Mouse (Mus musculus): ENCODE measurements around the gene Cyp3a11. TPM values are rescaled to one million over a fixed set of nuclear protein-coding genes. Genes with fewer than 3 reads are reported as not detected.
"Not testable (repeated sequence)": the region's sequence is repeated elsewhere in the genome, so short reads cannot be mapped to it uniquely, and the experiment has no call there.

The Cyp3a11 gene
- not detected in 2 replicates for polyA plus RNA-seq (2014; fragmentation: Nextera tagmentation; extraction: Ambion mirVana)

- H3K27ac ChIP-seq (replicated peaks in 1 of 2; ENCODE audit: control insufficient read depth in 1 of 2, insufficient read depth in 1 of 2, low read depth in 2 of 2, low read length in 2 of 2), result no peak within 1 kb of the TSS
- no peaks in the 10 kb centered on the region for H3K4me1 ChIP-seq (ENCODE audit: control insufficient read depth in 2 of 2, insufficient read depth in 2 of 2, low read length in 2 of 2)
- H3K27me3 ChIP-seq (ENCODE audit: control insufficient read depth, insufficient read depth, low read length), result no peaks in the 10 kb centered on the region
- no peak for ATAC-seq (ENCODE audit: insufficient number of reproducible peaks, insufficient read depth, low FRiP score, low read depth)
- no peak within 1 kb of the TSS for H3K4me2 ChIP-seq (ENCODE audit: low read length)
- peaks cover 33% of the 10 kb centered on the region for H3K9me3 ChIP-seq (ENCODE audit: control insufficient read depth, low read length)
- no peaks in the 10 kb centered on the region for H3K36me3 ChIP-seq (ENCODE audit: control insufficient read depth, insufficient read depth, low read length)
- WGBS, result 65% methylated on average over 3 of the region's 3 CpGs
- H3K4me3 ChIP-seq (ENCODE audit: control insufficient read depth in 1 of 2, insufficient read depth in 1 of 2, low read depth in 1 of 2, low read length in 2 of 2), result no peak within 1 kb of the TSS
- no peak within 1 kb of the TSS for H3K9ac ChIP-seq (ENCODE audit: low read length)
Observed at GRCm38 (mm10) chr5:145879688-145880087, at the start of gene Cyp3a11. Cyp3a11 (minus strand) TSS chr5:145879964.

GRCm38 (mm10) chr5:145912912-145913311, 33.1 kb upstream of the Cyp3a11 start:
- H3K9me3 ChIP-seq (ENCODE audit: control insufficient read depth, low read length), result peaks cover 26% of the 10 kb centered on the region
- H3K4me3 ChIP-seq (ENCODE audit: control insufficient read depth in 1 of 2, insufficient read depth in 1 of 2, low read depth in 1 of 2, low read length in 2 of 2), result no peak overlapping the region

DNA sequence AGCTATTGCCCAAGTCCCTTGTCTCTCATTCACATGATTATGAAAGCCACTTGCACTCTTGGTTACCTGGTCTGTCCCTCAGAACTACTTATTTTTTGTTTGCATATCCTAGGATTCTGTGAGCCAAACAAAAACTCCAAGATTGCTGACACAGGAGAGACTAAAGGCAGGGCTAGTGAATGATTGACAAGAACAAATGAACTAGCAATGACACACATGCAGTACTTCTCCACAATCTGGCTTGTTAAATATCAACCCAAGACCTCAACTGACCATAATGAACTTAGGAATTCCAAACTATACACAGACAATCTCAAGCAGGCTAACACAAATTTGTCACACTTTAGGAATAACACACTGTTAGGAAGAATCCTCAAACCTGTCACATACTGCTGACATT, 32.0 kb upstream of the Cyp3a11 start:
- no peak overlapping the region for H3K4me3 ChIP-seq (ENCODE audit: control insufficient read depth in 1 of 2, insufficient read depth in 1 of 2, low read depth in 1 of 2, low read length in 2 of 2)
- no peaks in the 10 kb centered on the region for H3K4me1 ChIP-seq (ENCODE audit: control insufficient read depth in 2 of 2, insufficient read depth in 2 of 2, low read length in 2 of 2)
- H3K36me3 ChIP-seq (ENCODE audit: control insufficient read depth, insufficient read depth, low read length), result no peaks in the 10 kb centered on the region
- H3K27me3 ChIP-seq (ENCODE audit: control insufficient read depth, insufficient read depth, low read length), result no peaks in the 10 kb centered on the region
- no peak overlapping the region for H3K27ac ChIP-seq (replicated peaks in 1 of 2; ENCODE audit: control insufficient read depth in 1 of 2, insufficient read depth in 1 of 2, low read depth in 2 of 2, low read length in 2 of 2)
- H3K4me2 ChIP-seq (ENCODE audit: low read length), result no peak overlapping the region
- no peak overlapping the region for H3K9ac ChIP-seq (ENCODE audit: low read length)
- no peak for ATAC-seq (ENCODE audit: insufficient number of reproducible peaks, insufficient read depth, low FRiP score, low read depth)
- H3K9me3 ChIP-seq (ENCODE audit: control insufficient read depth, low read length), result peaks cover 28% of the 10 kb centered on the region

More at GRCm38 (mm10) chr5:145912912-145913311, 33.1 kb upstream of the Cyp3a11 start:
- Histone ChIP-seq H3K4me1 (ENCODE audit: control insufficient read depth in 2 of 2, insufficient read depth in 2 of 2, low read length in 2 of 2) (no peaks in the 10 kb centered on the region), H3K4me2 (ENCODE audit: low read length) (no peak overlapping the region), H3K36me3 (ENCODE audit: control insufficient read depth, insufficient read depth, low read length) (no peaks in the 10 kb centered on the region), H3K27me3 (ENCODE audit: control insufficient read depth, insufficient read depth, low read length) (no peaks in the 10 kb centered on the region), H3K9ac (ENCODE audit: low read length) (no peak overlapping the region), H3K27ac (replicated peaks in 1 of 2; ENCODE audit: control insufficient read depth in 1 of 2, insufficient read depth in 1 of 2, low read depth in 2 of 2, low read length in 2 of 2) (no peak overlapping the region)
- ATAC-seq (ENCODE audit: insufficient number of reproducible peaks, insufficient read depth, low FRiP score, low read depth), result no peak

DNA sequence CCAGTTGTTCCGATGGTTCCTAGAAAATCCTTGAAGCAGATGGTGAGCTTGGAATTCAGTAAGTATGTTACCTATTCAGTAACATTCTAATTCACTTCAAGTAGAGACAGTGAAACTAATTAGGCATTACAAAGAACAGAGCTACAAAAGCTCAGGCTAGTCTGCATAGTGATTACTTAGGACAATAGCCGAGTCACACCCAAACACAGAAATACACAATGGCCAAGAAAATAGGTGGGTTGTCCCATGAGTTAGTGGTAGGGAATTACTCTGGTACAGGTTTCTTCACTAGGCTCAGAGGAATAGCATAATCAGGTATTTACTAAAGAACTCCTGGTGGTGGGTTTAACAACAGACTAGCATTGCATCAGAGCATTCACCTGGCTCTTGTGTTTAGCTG, 27.2 kb upstream of the Cyp3a11 start:
- not testable (repeated sequence) for H3K4me2 ChIP-seq (ENCODE audit: low read length); H3K4me1 ChIP-seq (ENCODE audit: control insufficient read depth in 2 of 2, insufficient read depth in 2 of 2, low read length in 2 of 2); H3K27me3 ChIP-seq (ENCODE audit: control insufficient read depth, insufficient read depth, low read length); ATAC-seq (ENCODE audit: insufficient number of reproducible peaks, insufficient read depth, low FRiP score, low read depth); H3K4me3 ChIP-seq (ENCODE audit: control insufficient read depth in 1 of 2, insufficient read depth in 1 of 2, low read depth in 1 of 2, low read length in 2 of 2); H3K36me3 ChIP-seq (ENCODE audit: control insufficient read depth, insufficient read depth, low read length); H3K9ac ChIP-seq (ENCODE audit: low read length); H3K27ac ChIP-seq (replicated peaks in 1 of 2; ENCODE audit: control insufficient read depth in 1 of 2, insufficient read depth in 1 of 2, low read depth in 2 of 2, low read length in 2 of 2)
- peaks cover 27% of the 10 kb centered on the region for H3K9me3 ChIP-seq (ENCODE audit: control insufficient read depth, low read length)
- WGBS, result 84% methylated on average over 2 of the region's 2 CpGs

GRCm38 (mm10) chr5:145904535-145904934, 24.8 kb upstream of the Cyp3a11 start:
- Histone ChIP-seq H3K9ac (ENCODE audit: low read length) (no peak overlapping the region), H3K36me3 (ENCODE audit: control insufficient read depth, insufficient read depth, low read length) (no peaks in the 10 kb centered on the region), H3K27me3 (ENCODE audit: control insufficient read depth, insufficient read depth, low read length) (no peaks in the 10 kb centered on the region), H3K27ac (replicated peaks in 1 of 2; ENCODE audit: control insufficient read depth in 1 of 2, insufficient read depth in 1 of 2, low read depth in 2 of 2, low read length in 2 of 2) (no peak overlapping the region), H3K4me1 (ENCODE audit: control insufficient read depth in 2 of 2, insufficient read depth in 2 of 2, low read length in 2 of 2) (no peaks in the 10 kb centered on the region), H3K4me2 (ENCODE audit: low read length) (no peak overlapping the region), H3K9me3 (ENCODE audit: control insufficient read depth, low read length) (peaks cover 26% of the 10 kb centered on the region), H3K4me3 (ENCODE audit: control insufficient read depth in 1 of 2, insufficient read depth in 1 of 2, low read depth in 1 of 2, low read length in 2 of 2) (no peak overlapping the region)
- 79% methylated on average over 1 of the region's 1 CpGs for WGBS
- no peak for ATAC-seq (ENCODE audit: insufficient number of reproducible peaks, insufficient read depth, low FRiP score, low read depth)

DNA sequence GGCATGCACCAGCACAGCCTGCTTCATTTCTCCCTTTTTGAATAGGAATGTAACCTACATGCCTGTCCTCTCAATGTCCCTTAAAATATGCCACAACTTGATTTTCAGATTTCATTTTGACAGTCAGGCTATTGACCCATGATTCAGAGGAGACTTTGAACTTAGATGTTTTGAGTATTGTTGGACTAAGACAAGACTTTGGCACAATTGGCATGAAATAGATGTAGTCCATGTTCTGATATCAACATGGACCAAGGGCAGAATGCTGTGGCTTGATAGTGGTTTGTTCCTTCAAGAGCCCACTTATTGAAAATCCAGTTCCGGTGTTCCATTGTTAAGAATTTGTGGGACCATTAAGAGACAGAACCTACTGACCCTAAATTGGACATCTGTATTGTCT, 23.6 kb upstream of the Cyp3a11 start:
- Histone ChIP-seq H3K9me3 (ENCODE audit: control insufficient read depth, low read length) (peaks cover 21% of the 10 kb centered on the region), H3K36me3 (ENCODE audit: control insufficient read depth, insufficient read depth, low read length) (no peaks in the 10 kb centered on the region), H3K27ac (replicated peaks in 1 of 2; ENCODE audit: control insufficient read depth in 1 of 2, insufficient read depth in 1 of 2, low read depth in 2 of 2, low read length in 2 of 2) (no peak overlapping the region), H3K9ac (ENCODE audit: low read length) (no peak overlapping the region), H3K4me1 (ENCODE audit: control insufficient read depth in 2 of 2, insufficient read depth in 2 of 2, low read length in 2 of 2) (no peaks in the 10 kb centered on the region), H3K27me3 (ENCODE audit: control insufficient read depth, insufficient read depth, low read length) (no peaks in the 10 kb centered on the region), H3K4me3 (ENCODE audit: control insufficient read depth in 1 of 2, insufficient read depth in 1 of 2, low read depth in 1 of 2, low read length in 2 of 2) (no peak overlapping the region), H3K4me2 (ENCODE audit: low read length) (no peak overlapping the region)
- 86% methylated on average over 1 of the region's 1 CpGs for WGBS
- ATAC-seq (ENCODE audit: insufficient number of reproducible peaks, insufficient read depth, low FRiP score, low read depth), result no peak

DNA sequence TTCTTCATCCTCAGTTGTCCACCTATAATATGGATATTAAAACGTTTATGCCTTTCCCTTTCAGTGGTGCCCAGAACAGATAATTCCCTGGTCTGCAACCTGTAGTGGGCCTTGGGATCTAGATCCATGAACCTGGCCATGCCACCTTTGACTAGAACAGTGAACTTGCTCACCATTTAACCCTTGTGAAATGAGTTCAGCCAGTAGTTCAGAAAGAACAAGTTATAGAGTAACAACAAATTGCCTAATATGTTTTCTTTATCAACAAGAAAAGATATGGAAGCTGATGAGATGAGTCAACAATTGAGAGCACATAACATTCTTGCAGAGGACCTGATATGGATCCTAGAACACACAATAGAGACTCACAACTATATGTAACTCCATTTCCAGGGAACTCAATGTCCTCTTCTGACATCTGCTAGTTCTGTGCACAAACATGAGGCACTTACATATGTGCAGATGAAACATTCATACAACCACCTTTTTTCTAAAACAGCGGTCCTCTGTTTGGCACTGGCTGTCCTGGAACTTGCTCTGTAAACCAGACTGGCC, 20.7 kb upstream of the Cyp3a11 start:
- Histone ChIP-seq H3K9ac (ENCODE audit: low read length) (no peak overlapping the region), H3K4me1 (ENCODE audit: control insufficient read depth in 2 of 2, insufficient read depth in 2 of 2, low read length in 2 of 2) (no peaks in the 10 kb centered on the region), H3K4me2 (ENCODE audit: low read length) (no peak overlapping the region), H3K4me3 (ENCODE audit: control insufficient read depth in 1 of 2, insufficient read depth in 1 of 2, low read depth in 1 of 2, low read length in 2 of 2) (no peak overlapping the region), H3K27ac (replicated peaks in 1 of 2; ENCODE audit: control insufficient read depth in 1 of 2, insufficient read depth in 1 of 2, low read depth in 2 of 2, low read length in 2 of 2) (no peak overlapping the region), H3K36me3 (ENCODE audit: control insufficient read depth, insufficient read depth, low read length) (no peaks in the 10 kb centered on the region), H3K9me3 (ENCODE audit: control insufficient read depth, low read length) (peaks cover 26% of the 10 kb centered on the region), H3K27me3 (ENCODE audit: control insufficient read depth, insufficient read depth, low read length) (no peaks in the 10 kb centered on the region)
- WGBS, result 44% methylated on average over 2 of the region's 2 CpGs
- ATAC-seq (ENCODE audit: insufficient number of reproducible peaks, insufficient read depth, low FRiP score, low read depth), result no peak

DNA sequence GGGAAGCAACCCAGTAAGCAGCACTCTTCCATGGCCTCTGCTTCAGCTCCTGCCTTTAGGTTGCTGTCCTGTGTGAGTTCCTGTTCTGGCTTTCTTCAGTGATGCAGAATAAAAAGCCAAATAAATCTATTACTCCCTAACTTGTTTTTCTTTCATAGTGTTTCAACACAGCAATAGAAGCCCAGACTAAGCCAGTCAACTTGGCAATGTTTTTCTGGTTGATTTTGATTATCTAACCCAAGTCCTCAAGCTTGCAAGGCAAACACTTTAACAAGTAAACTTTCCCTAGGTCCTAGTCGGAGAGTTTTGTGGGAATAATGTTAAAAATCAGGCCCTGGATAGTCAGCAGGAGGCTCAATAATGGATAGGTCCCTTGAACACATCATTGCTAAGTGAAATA, 17.5 kb upstream of the Cyp3a11 start:
- peaks cover 10% of the 10 kb centered on the region for H3K9me3 ChIP-seq (ENCODE audit: control insufficient read depth, low read length)
- WGBS, result 63% methylated on average over 1 of the region's 1 CpGs
- ATAC-seq (ENCODE audit: insufficient number of reproducible peaks, insufficient read depth, low FRiP score, low read depth), result no peak

More for the DNA sequence above, 17.5 kb upstream of the Cyp3a11 start:
- H3K4me2 ChIP-seq (ENCODE audit: low read length), result no peak overlapping the region
- no peak overlapping the region for H3K27ac ChIP-seq (replicated peaks in 1 of 2; ENCODE audit: control insufficient read depth in 1 of 2, insufficient read depth in 1 of 2, low read depth in 2 of 2, low read length in 2 of 2)
- H3K4me3 ChIP-seq (ENCODE audit: control insufficient read depth in 1 of 2, insufficient read depth in 1 of 2, low read depth in 1 of 2, low read length in 2 of 2), result no peak overlapping the region
- no peaks in the 10 kb centered on the region for H3K27me3 ChIP-seq (ENCODE audit: control insufficient read depth, insufficient read depth, low read length)
- H3K36me3 ChIP-seq (ENCODE audit: control insufficient read depth, insufficient read depth, low read length), result no peaks in the 10 kb centered on the region
- H3K4me1 ChIP-seq (ENCODE audit: control insufficient read depth in 2 of 2, insufficient read depth in 2 of 2, low read length in 2 of 2), result no peaks in the 10 kb centered on the region
- no peak overlapping the region for H3K9ac ChIP-seq (ENCODE audit: low read length)

Data from heart, embryonic 14.5 days (tissue).